Mouse (Mus musculus) forebrain, embryonic 16.5 days (tissue): Measurements from ENCODE around the gene Map2k5. TPM values are rescaled to one million over a fixed set of nuclear protein-coding genes. Genes with fewer than 3 reads are reported as not detected.

Experiments
- ATAC-seq: fragments of 200-750 bp; cut with Nextera tagmentation; 2 replicates; pipeline ENCODE4 v1.8.0; 2017; ENCODE audit warnings: mild to moderate bottlenecking, moderate library complexity
- H3K27ac ChIP-seq: fragments of 300-500 bp; sonication (generic); 2 replicates; pipeline ENCODE4 v1.5.1; 2014; ENCODE audit warnings: low read length, control low read depth
- H3K27me3 ChIP-seq: fragments of 300-500 bp; sonication (generic); replicated peaks from 2 replicates; pipeline ENCODE4 v1.6.1; 2014; ENCODE audit warnings: low read length; ENCODE audit not compliant: control insufficient read depth, insufficient read depth
- H3K36me3 ChIP-seq: fragments of 300-500 bp; sonication (generic); 2 replicates; pipeline ENCODE4 v1.6.1; 2014; ENCODE audit not compliant: control insufficient read depth, insufficient read depth
- H3K4me1 ChIP-seq: fragments of 300-500 bp; sonication (generic); replicated peaks from 2 replicates; pipeline ENCODE4 v1.6.1; 2014; ENCODE audit warnings: low read length; ENCODE audit not compliant: control insufficient read depth, insufficient read depth
- H3K4me2 ChIP-seq: fragments of 300-500 bp; sonication (generic); 2 replicates; pipeline ENCODE4 v1.6.1; 2014; ENCODE audit warnings: mild to moderate bottlenecking, low read length, control low read depth
- H3K4me3 ChIP-seq: fragments of 300-500 bp; sonication (generic); replicated peaks from 2 replicates; pipeline ENCODE4 v1.5.1; 2014; ENCODE audit warnings: mild to moderate bottlenecking, low read length, control low read depth
- H3K9ac ChIP-seq: fragments of 300-500 bp; sonication (generic); replicated peaks from 2 replicates; pipeline ENCODE4 v1.6.1; 2014; ENCODE audit warnings: low read depth, low read length, control low read depth
- H3K9me3 ChIP-seq: fragments of 300-500 bp; sonication (generic); 2 replicates; pipeline ENCODE4 v1.6.1; 2016; ENCODE audit warnings: low read length; ENCODE audit not compliant: control insufficient read depth
- WGBS: fragments of 180-500 bp; shearing (Covaris S2); extraction: QIAGEN DNeasy Blood & Tissue Kit; methylation state at CpG from one replicate; pipeline ENCODE4 v1.1.7; 2014; 5-methylcytosine and 5-hydroxymethylcytosine counted together
- polyA plus RNA-seq: library from polyadenylated mRNA; unstranded; fragments of >200 nt; fragmentation: Nextera tagmentation; extraction: Ambion mirVana; gene quantifications from 2 replicates; pipeline ENCODE4 v1.2.1, GENCODE M21; 2015

Gene Map2k5
- polyA plus RNA-seq, 1 experiment from 2014 or later: 39.9 TPM

DNA sequence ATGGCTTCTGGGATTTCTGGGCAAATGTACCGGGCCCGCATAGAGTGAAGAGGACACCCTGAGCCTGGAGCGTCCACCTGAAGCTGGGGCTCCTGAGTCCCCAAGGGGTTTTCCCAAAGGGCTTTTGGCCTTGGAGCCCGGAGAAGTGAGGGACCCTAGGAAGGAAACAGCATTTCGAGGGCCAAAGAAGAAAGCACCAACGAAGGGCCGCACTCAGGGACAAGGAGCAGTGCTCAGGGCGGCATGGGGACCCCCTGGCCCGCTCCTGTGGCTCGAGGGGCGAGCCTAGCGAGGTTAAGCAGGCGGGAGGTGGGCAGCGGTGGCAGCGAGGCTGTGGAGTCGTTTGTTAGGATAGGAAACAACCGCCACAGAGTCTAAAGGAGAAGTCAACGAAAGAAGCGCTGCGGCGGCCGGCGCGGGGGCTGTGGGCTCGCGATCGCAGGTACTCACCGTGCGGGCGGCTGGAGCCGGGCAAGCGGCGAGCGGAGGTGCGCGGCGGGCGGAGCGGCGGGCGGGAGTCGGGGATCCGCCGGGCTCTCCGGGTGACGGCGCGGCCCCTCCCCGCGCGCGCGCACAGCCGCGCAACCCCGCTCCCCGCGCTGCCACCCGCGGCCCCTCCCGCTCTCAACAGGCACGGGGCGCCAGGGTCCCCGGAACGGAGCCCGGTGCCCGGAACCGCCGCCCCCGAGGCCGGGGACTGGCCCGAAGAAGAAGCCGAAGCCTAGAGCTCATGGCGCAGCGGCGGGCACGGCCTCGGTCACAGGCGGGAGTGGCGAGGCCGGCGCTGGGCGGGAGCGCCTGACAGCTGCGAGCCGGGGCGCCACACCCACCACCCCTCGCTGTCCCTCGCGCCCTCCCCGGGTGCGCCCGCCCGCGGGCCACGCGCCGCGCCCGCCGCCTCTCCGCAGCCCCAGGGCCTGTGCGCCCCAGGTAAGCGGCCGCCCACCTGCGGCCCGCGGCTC is 229.0 kb downstream of the Map2k5 start, which contains the start of gene Skor1:
Gene Skor1 (minus strand): TSS at position 552 of the 962 bp plus-strand sequence.
- H3K9me3 ChIP-seq: peaks cover 3% of the 10 kb centered on the region; the same call in 1 of the 2 replicates
- peak within 1 kb of the TSS; percentile 44 for H3K4me3 ChIP-seq
- under 1% methylated on average over 71 of the region's 108 CpGs for WGBS
- H3K27ac ChIP-seq: no peak within 1 kb of the TSS
- peak within 1 kb of the TSS; percentile 67 for H3K4me2 ChIP-seq
- ATAC-seq: no peak
- H3K4me1 ChIP-seq: peaks cover 54% of the 10 kb centered on the region
- H3K27me3 ChIP-seq: peaks cover 84% of the 10 kb centered on the region
- H3K36me3 ChIP-seq: no peaks in the 10 kb centered on the region
- no peak within 1 kb of the TSS for H3K9ac ChIP-seq

DNA sequence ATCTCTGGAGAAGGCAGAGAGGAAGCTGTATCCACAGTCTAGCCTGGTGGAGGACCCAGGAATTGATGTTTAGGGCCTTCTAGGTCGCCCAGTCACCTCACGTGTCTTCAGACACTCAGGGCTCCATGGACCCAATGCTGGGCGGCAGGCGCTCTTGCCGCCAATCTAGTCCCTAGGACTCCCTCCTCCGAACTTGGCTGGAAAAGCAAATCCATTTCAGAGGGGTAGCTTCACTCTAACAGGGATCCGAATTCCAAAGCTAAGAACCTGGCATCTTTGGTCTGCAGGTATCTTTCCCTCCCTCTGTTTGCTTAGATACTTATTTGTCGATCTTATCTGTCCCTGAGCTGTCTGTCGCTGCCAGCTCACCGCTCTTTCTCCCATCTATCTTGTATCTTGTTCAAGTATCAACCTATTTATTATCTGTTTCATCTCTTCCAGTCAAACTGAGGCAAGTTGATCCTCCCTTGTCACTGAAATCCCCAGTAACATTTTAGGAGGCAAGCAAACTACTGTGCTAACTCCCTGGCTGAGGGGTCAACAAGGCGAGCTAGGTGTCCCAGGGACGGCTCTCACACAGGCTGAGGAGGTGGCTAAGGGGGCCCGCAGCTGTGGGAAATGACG is 229.8 kb downstream of the Map2k5 start:
- H3K27ac ChIP-seq: no peak overlapping the region
- WGBS: under 1% methylated on average over 14 of the region's 14 CpGs
- H3K9me3 ChIP-seq: no peaks in the 10 kb centered on the region
- ATAC-seq: no peak
- H3K27me3 ChIP-seq: peaks cover 83% of the 10 kb centered on the region
- no peak overlapping the region for H3K4me3 ChIP-seq
- H3K4me2 ChIP-seq: no peak overlapping the region
- no peak overlapping the region for H3K9ac ChIP-seq
- no peaks in the 10 kb centered on the region for H3K36me3 ChIP-seq
- H3K4me1 ChIP-seq: peaks cover 54% of the 10 kb centered on the region

- under 1% methylated on average over 9 of the region's 9 CpGs for WGBS
- no peaks in the 10 kb centered on the region for H3K9me3 ChIP-seq
- H3K4me1 ChIP-seq: peaks cover 54% of the 10 kb centered on the region
- no peak overlapping the region for H3K4me3 ChIP-seq
- no peak overlapping the region for H3K9ac ChIP-seq
- peaks cover 82% of the 10 kb centered on the region for H3K27me3 ChIP-seq
- H3K27ac ChIP-seq: no peak overlapping the region
- H3K4me2 ChIP-seq: no peak overlapping the region
- no peaks in the 10 kb centered on the region for H3K36me3 ChIP-seq
- ATAC-seq: no peak
Observed at GRCm38 (mm10) chr9:63147296-63147695, 230.4 kb downstream of the Map2k5 start.

GRCm38 (mm10) chr9:63146856-63147274 is 230.8 kb downstream of the Map2k5 start:
- Histone ChIP-seq H3K27me3 (peaks cover 82% of the 10 kb centered on the region), H3K36me3 (no peaks in the 10 kb centered on the region), H3K4me2 (no peak overlapping the region), H3K4me3 (peak overlapping the region; percentile 9; the same call in 1 of the 2 replicates), H3K9me3 (no peaks in the 10 kb centered on the region), H3K4me1 (peaks cover 51% of the 10 kb centered on the region), H3K9ac (no peak overlapping the region), H3K27ac (no peak overlapping the region)
- no peak for ATAC-seq
- under 1% methylated on average over 20 of the region's 20 CpGs for WGBS

DNA sequence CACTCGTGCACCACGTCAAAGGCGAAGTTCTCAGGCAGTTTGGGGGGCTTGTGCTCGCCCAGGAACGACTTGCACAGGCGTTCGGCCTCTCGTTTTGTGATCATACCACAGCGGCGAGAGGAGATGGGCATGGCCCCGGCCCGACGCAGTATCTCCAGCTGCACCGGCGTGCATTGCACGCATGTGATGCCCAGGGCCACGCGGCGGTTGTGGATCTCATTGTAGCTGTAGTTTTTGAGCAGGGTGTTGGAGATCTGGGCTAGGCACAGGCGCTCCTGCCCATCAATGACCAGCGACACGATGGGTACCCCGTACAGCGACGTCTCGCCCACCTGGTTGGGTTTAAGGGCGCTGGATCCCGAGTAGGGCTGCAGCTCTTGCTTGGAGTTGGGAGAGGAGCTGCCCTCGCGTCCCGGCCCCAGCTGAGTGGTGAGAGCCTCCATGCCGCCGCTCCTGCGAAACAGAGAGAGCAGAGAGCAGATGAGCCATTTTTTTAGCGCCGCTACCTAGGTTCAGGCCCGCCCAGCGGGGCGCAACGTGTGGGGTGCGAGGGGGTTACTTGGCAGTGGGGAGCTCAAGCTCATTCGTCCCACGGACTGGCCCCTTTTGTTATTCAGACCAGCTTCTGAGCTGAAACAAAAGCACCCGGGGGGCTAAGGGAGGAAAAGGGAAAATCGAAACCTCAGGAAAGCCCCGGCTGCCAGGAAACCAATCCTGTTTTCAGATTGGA is 231.4 kb downstream of the Map2k5 start:
- Histone ChIP-seq H3K27me3 (peaks cover 82% of the 10 kb centered on the region), H3K27ac (no peak overlapping the region), H3K4me1 (peaks cover 45% of the 10 kb centered on the region), H3K4me3 (peak overlapping the region; percentile 9; the same call in 1 of the 2 replicates), H3K36me3 (no peaks in the 10 kb centered on the region), H3K4me2 (no peak overlapping the region), H3K9ac (no peak overlapping the region), H3K9me3 (no peaks in the 10 kb centered on the region)
- under 1% methylated on average over 46 of the region's 46 CpGs for WGBS
- no peak for ATAC-seq

- under 1% methylated on average over 71 of the region's 73 CpGs for WGBS
- Histone ChIP-seq H3K4me2 (0 out of 2 replicates have a peak overlapping the region, but pooled peaks have one; percentile 10), H3K9me3 (no peaks in the 10 kb centered on the region), H3K4me3 (no peak overlapping the region), H3K9ac (no peak overlapping the region), H3K4me1 (peaks cover 42% of the 10 kb centered on the region), H3K36me3 (no peaks in the 10 kb centered on the region), H3K27ac (no peak overlapping the region), H3K27me3 (peaks cover 81% of the 10 kb centered on the region)
- no peak for ATAC-seq
Observed at GRCm38 (mm10) chr9:63145249-63146125, 232.2 kb downstream of the Map2k5 start.

DNA sequence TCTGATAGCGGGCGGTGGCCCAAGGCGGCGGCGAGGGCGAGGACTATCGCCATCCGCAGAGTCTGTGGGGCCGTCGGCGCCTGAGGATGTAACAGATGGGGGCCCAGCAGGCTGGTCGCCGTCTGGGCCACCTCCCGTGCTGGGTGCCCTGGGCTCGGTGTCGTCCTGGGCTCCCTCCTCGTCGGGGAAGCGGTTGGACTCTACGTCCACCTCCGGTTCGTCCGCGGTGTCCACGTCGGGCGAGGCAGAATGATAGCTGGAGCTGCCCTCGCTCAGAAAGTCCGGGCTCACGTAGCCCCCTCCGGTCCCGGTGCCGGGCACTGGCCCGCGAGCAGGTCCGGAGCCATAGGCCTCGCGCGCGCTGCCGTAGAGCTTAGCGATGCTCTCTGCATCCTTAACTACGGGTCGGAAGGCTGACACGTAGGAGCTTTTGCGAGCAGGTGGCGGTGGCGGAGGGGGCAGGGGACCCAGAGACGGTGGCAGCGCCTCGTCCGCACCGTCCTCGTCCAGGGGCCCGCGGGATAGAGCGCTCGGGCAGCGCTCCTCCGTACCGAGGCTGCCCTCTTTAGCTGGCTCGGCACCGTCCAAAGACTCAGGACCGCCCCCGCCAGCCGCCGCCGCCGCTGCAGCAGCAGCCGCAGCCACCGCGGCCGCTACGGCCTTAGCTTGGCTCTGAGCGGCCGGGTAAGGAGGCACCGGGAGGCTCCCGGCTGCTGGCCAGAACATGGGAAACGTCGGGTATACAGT is 233.0 kb downstream of the Map2k5 start:
- Histone ChIP-seq H3K36me3 (no peaks in the 10 kb centered on the region), H3K9me3 (no peaks in the 10 kb centered on the region), H3K4me1 (peaks cover 40% of the 10 kb centered on the region), H3K27ac (no peak overlapping the region), H3K4me3 (0 out of 2 replicates have a peak overlapping the region, but pooled peaks have one; percentile 3), H3K9ac (no peak overlapping the region), H3K4me2 (no peak overlapping the region), H3K27me3 (peaks cover 81% of the 10 kb centered on the region)
- WGBS: under 1% methylated on average over 77 of the region's 80 CpGs
- no peak for ATAC-seq
